Mouse (Mus musculus) olfactory bulb, adult 2 months (tissue): ENCODE data around the gene Gm20741. TPM values are rescaled to one million over a fixed set of nuclear protein-coding genes. Genes with fewer than 3 reads are reported as not detected.

Experiments used
- H3K27ac ChIP-seq: fragments of 200-500 bp; 2 replicates; pipeline ENCODE4 v1.5.1; 2012; ENCODE audit warnings: low read depth, low read length; ENCODE audit not compliant: insufficient read depth
- H3K4me1 ChIP-seq: fragments of 200-500 bp; 2 replicates; pipeline ENCODE4 v1.6.1; 2012; ENCODE audit warnings: low read length; ENCODE audit not compliant: control insufficient read depth, insufficient read depth
- H3K4me3 ChIP-seq: fragments of 200-500 bp; 2 replicates; pipeline ENCODE4 v1.5.1; 2012; ENCODE audit warnings: mild to moderate bottlenecking, low read depth, low read length, moderate library complexity; ENCODE audit not compliant: insufficient read depth
- CTCF ChIP-seq: fragments of 200-500 bp; IDR thresholded peaks from 2 replicates; pipeline ENCODE4 v1.5.1; 2012; ENCODE audit warnings: low read depth, mild to moderate bottlenecking, low read length, moderate library complexity; ENCODE audit not compliant: insufficient read depth
- POLR2A ChIP-seq: fragments of 200-500 bp; IDR thresholded peaks from 2 replicates; pipeline ENCODE4 v1.6.1; 2012; ENCODE audit warnings: mild to moderate bottlenecking, low read depth, low read length, moderate library complexity; ENCODE audit not compliant: insufficient read depth
- WGBS: fragments of 180-500 bp; shearing (Covaris S2); methylation state at CpG from one replicate; pipeline ENCODE4 v1.1.7; 2018; 5-methylcytosine and 5-hydroxymethylcytosine counted together
- polyA plus RNA-seq: library from polyadenylated mRNA; stranded (reverse); fragments of >200 nt; gene quantifications from 2 replicates; pipeline ENCODE4 v1.2.4, GENCODE M21; 2012; ENCODE audit warnings: low replicate concordance; ENCODE audit not compliant: missing spikeins, insufficient read depth, insufficient read length

Gm20741 gene
- polyA plus RNA-seq, 1 experiment = not detected

GRCm38 (mm10) chr16:88777596-88777995 is 34.4 kb downstream of the Gm20741 start, which contains the start of gene Gm5965:
Gm5965 (plus strand) TSS chr16:88777896.
- H3K4me3 ChIP-seq = no peak within 1 kb of the TSS
- TF ChIP-seq POLR2A (no peak), CTCF (no peak)
- H3K4me1 ChIP-seq = no peaks in the 10 kb centered on the region
- no peak within 1 kb of the TSS for H3K27ac ChIP-seq
- 93% methylated on average over 6 of the region's 6 CpGs for WGBS

- no peak within 1 kb of the TSS for H3K27ac ChIP-seq
- TF ChIP-seq POLR2A (no peak), CTCF (no peak)
- WGBS = 91% methylated on average over 2 of the region's 2 CpGs
- no peaks in the 10 kb centered on the region for H3K4me1 ChIP-seq
- no peak within 1 kb of the TSS for H3K4me3 ChIP-seq
These were observed 37.9 kb downstream of the Gm20741 start, which contains the start of gene 2310057N15Rik for GRCm38 (mm10) chr16:88774106-88774505. 2310057N15Rik (minus strand) TSS chr16:88774206.

Other genes starting within 250 kb of the Gm20741 start
- not detected in 2 replicates for gene Cldn8, start 249.0 kb downstream of the Gm20741 start, polyA plus RNA-seq
- not detected in 2 replicates for gene Krtap24-1, start 199.9 kb downstream of the Gm20741 start, polyA plus RNA-seq
- gene 2310079G19Rik, start 184.6 kb downstream of the Gm20741 start, polyA plus RNA-seq = not detected in 2 replicates
- not detected in 2 replicates for gene Krtap26-1, start 164.4 kb downstream of the Gm20741 start, polyA plus RNA-seq
- gene Krtap27-1, start 140.5 kb downstream of the Gm20741 start, polyA plus RNA-seq = not detected in 2 replicates
- not detected in 2 replicates for gene 2310061N02Rik, start 104.3 kb downstream of the Gm20741 start, polyA plus RNA-seq
- not detected in 2 replicates for gene Krtap13-1, start 83.4 kb downstream of the Gm20741 start, polyA plus RNA-seq
- gene Krtap13, start 60.6 kb downstream of the Gm20741 start, polyA plus RNA-seq = not detected in 2 replicates
- gene 2310034C09Rik, start 53.4 kb downstream of the Gm20741 start, polyA plus RNA-seq = not detected in 2 replicates
- gene 2310057N15Rik, start 38.0 kb downstream of the Gm20741 start, polyA plus RNA-seq = not detected in 2 replicates
- gene Gm5965, start 34.3 kb downstream of the Gm20741 start, polyA plus RNA-seq = not detected in 2 replicates
- not detected in 2 replicates for gene Krtap15, start 8.0 kb upstream of the Gm20741 start, polyA plus RNA-seq
- gene Krtap14, start 13.9 kb upstream of the Gm20741 start, polyA plus RNA-seq = not detected in 2 replicates
- gene Krtap19-1, start 57.2 kb upstream of the Gm20741 start, polyA plus RNA-seq = not detected in 2 replicates
- not detected in 2 replicates for gene Krtap19-2, start 62.0 kb upstream of the Gm20741 start, polyA plus RNA-seq
- not detected in 2 replicates for gene Krtap19-3, start 65.8 kb upstream of the Gm20741 start, polyA plus RNA-seq
- gene Krtap19-4, start 72.9 kb upstream of the Gm20741 start, polyA plus RNA-seq = not detected in 2 replicates
- gene Krtap19-5, start 84.2 kb upstream of the Gm20741 start, polyA plus RNA-seq = not detected in 2 replicates
- not detected in 2 replicates for gene Krtap19-9b, start 120.0 kb upstream of the Gm20741 start, polyA plus RNA-seq
- not detected in 2 replicates for gene Krtap16-3, start 150.7 kb upstream of the Gm20741 start, polyA plus RNA-seq
- gene Krtap22-2, start 198.5 kb upstream of the Gm20741 start, polyA plus RNA-seq = not detected in 2 replicates
- gene Gm10229, start 203.1 kb upstream of the Gm20741 start, polyA plus RNA-seq = not detected in 2 replicates
- not detected in 2 replicates for gene Krtap6-1, start 219.5 kb upstream of the Gm20741 start, polyA plus RNA-seq
- gene Gm10228, start 229.3 kb upstream of the Gm20741 start, polyA plus RNA-seq = not detected in 2 replicates
- not detected in 2 replicates for gene Krtap6-5, start 235.7 kb upstream of the Gm20741 start, polyA plus RNA-seq